Mouse (Mus musculus) liver, adult 2 months (tissue): Measurements from ENCODE around the gene Adarb1. TPM values are rescaled to one million over a fixed set of nuclear protein-coding genes. Genes with fewer than 3 reads are reported as not detected.
A peak's percentile ranks its signal among the peaks of the same experiment; 100 is the strongest.

Experiments
- DNase-seq: peaks from one replicate; pipeline ENCODE4 v3.0.0-alpha.2; 2011; ENCODE audit warnings: low read depth, low spot score; ENCODE audit errors: extremely low read depth
- H3K27ac ChIP-seq: fragments of 200-500 bp; replicated peaks from 2 replicates; pipeline ENCODE4 v1.5.1; 2012; ENCODE audit warnings: low read depth, mild to moderate bottlenecking, control low read depth, inconsistent platforms, low read length; ENCODE audit not compliant: insufficient read depth
- H3K27me3 ChIP-seq: fragments of 200-500 bp; 2 replicates; pipeline ENCODE4 v1.6.1; 2012; ENCODE audit warnings: mild to moderate bottlenecking, moderate library complexity, low read length, inconsistent platforms; ENCODE audit not compliant: control insufficient read depth, insufficient read depth
- H3K36me3 ChIP-seq: fragments of 200-500 bp; 2 replicates; pipeline ENCODE4 v1.6.1; 2012; ENCODE audit warnings: low read length, inconsistent platforms; ENCODE audit not compliant: control insufficient read depth, insufficient read depth
- H3K4me1 ChIP-seq: fragments of 200-500 bp; 2 replicates; pipeline ENCODE4 v1.6.1; 2011; ENCODE audit warnings: low read length; ENCODE audit not compliant: control insufficient read depth, insufficient read depth
- H3K4me3 ChIP-seq: fragments of 200-500 bp; 2 replicates; pipeline ENCODE4 v1.5.1; 2011; ENCODE audit warnings: low read depth, mild to moderate bottlenecking, control low read depth, low read length, moderate library complexity; ENCODE audit not compliant: insufficient read depth
- H3K79me2 ChIP-seq: fragments of 200-500 bp; 2 replicates; pipeline ENCODE4 v1.6.1; 2012; ENCODE audit warnings: inconsistent platforms, mild to moderate bottlenecking, low read length, moderate library complexity; ENCODE audit not compliant: control insufficient read depth, insufficient read depth
- H3K9ac ChIP-seq: fragments of 200-500 bp; 2 replicates; pipeline ENCODE4 v1.6.1; 2012; ENCODE audit warnings: low read depth, mild to moderate bottlenecking, control low read depth, inconsistent platforms, low read length
- CTCF ChIP-seq: fragments of 200-500 bp; IDR thresholded peaks from 2 replicates; pipeline ENCODE4 v1.5.1; 2011; ENCODE audit warnings: low read depth, low read length, control low read depth
- POLR2A ChIP-seq: fragments of 200-500 bp; IDR thresholded peaks from 2 replicates; pipeline ENCODE4 v1.6.1; 2011; ENCODE audit warnings: low read length, control low read depth; ENCODE audit not compliant: insufficient read depth; ENCODE audit errors: extremely low read depth
- WGBS: fragments of 180-500 bp; shearing (Covaris S2); methylation state at CpG from one replicate; pipeline ENCODE4 v1.1.7; 2018; 5-methylcytosine and 5-hydroxymethylcytosine counted together
- polyA plus RNA-seq: library from polyadenylated mRNA; depleted of rRNA; stranded (reverse); fragments of >200 nt; gene quantifications from 2 replicates; pipeline ENCODE4 v1.2.3, GENCODE M21; 2012
- total RNA-seq: library from RNA; depleted of rRNA; stranded (reverse); fragments of >200 nt; gene quantifications from 2 replicates; pipeline ENCODE4 v1.2.3, GENCODE M21; 2014

Gene Adarb1
- total and polyA plus RNA-seq, 2 experiments, result 4.6 to 12.2 TPM

DNA sequence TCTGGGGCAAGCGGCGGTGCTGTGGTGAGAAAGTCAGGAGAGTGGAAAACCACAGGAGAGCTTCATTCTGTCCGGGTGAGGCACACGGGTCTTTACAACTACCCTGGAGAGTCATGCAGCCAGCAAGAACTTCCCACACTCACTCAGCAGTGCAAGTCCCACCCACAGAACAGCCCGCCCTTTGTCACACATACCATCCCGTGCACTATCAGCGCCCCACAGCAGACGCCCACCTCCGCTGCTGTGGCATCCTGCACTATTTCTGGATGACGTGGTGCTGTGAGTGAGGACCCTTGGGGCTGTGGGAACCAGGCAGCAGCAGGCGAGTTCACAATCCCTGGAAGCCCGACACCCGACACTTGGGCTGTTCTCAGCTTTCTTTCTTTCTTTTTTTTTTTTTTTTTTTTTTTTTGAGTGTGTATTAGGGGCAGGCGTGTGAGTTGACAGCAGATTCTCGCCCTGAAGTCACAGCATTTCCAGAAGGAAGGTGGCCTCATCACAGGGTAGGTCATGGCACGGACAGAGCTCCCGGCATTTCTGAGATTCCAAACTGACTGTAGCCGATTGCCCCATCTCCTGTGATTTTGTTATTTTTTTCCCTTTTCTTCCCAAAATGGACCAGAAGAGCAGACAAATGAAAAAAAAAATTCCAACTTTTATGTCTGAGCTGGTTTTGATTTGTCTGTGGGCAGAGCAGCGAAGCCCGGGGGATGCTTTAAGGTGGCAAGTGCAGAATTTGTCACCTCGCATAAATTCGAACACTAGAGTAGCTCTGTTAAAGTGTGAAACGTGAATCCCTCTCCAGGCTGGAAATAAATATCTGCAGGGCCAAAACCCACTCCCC is 31.5 kb upstream of the Adarb1 start:
- TF ChIP-seq CTCF (no peak), POLR2A (no peak)
- 52% methylated on average over 23 of the region's 23 CpGs for WGBS
- Histone ChIP-seq H3K36me3 (no peaks in the 10 kb centered on the region), H3K27me3 (no peaks in the 10 kb centered on the region), H3K27ac (peak overlapping the region; percentile 77), H3K4me1 (peaks cover 3% of the 10 kb centered on the region; the same call in 1 of the 2 replicates), H3K79me2 (no peaks in the 10 kb centered on the region), H3K4me3 (peak overlapping the region; percentile 47; the same call in 1 of the 2 replicates), H3K9ac (peak overlapping the region; percentile 10; the same call in 1 of the 2 replicates)
- DNase-seq, result no peak

DNA sequence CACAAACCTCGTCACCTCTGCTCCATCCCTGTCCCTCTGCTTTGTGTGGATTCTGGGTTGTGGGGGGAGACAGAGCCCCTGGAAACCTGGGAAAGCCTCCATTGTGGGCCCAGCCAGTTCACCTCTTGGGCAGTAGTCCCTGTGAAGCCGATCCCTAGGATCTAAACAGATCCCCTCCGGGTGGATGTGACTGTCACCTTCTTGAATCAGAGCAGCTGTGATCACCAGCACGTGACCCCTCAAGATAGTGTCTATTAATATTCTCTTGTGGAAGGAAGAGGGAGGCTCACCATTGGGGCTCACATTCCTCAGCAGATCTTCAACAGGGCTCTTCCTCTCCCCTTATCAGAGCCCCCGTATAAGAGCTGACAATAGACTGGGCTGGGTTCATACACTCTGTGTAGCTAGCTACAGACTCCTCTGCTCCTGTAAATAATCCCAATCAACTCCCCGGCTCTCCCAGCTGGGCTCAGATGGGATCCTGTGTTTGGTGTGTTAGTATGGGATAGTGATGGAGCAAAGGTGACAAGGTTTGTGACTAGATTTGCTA is 30.7 kb upstream of the Adarb1 start:
- H3K79me2 ChIP-seq, result no peaks in the 10 kb centered on the region
- H3K4me1 ChIP-seq, result peaks cover 3% of the 10 kb centered on the region; the same call in 1 of the 2 replicates
- H3K27ac ChIP-seq, result peak overlapping the region; percentile 77
- no peak for TF ChIP-seq POLR2A
- TF ChIP-seq CTCF, result no peak
- 61% methylated on average over 6 of the region's 6 CpGs for WGBS
- H3K9ac ChIP-seq, result peak overlapping the region; percentile 10; the same call in 1 of the 2 replicates
- no peaks in the 10 kb centered on the region for H3K27me3 ChIP-seq
- peak overlapping the region; percentile 1; the same call in 1 of the 2 replicates for H3K4me3 ChIP-seq
- no peaks in the 10 kb centered on the region for H3K36me3 ChIP-seq
- no peak for DNase-seq

GRCm38 (mm10) chr10:77448209-77448608 is 30.1 kb upstream of the Adarb1 start:
- no peak overlapping the region for H3K4me3 ChIP-seq
- H3K79me2 ChIP-seq, result no peaks in the 10 kb centered on the region
- no peak overlapping the region for H3K9ac ChIP-seq
- peak overlapping the region; percentile 50 for H3K27ac ChIP-seq
- 85% methylated on average over 7 of the region's 7 CpGs for WGBS
- TF ChIP-seq CTCF (no peak), POLR2A (no peak)
- H3K36me3 ChIP-seq, result no peaks in the 10 kb centered on the region
- H3K27me3 ChIP-seq, result no peaks in the 10 kb centered on the region
- peaks cover 3% of the 10 kb centered on the region; the same call in 1 of the 2 replicates for H3K4me1 ChIP-seq
- DNase-seq, result no peak

- no peaks in the 10 kb centered on the region for H3K79me2 ChIP-seq
- H3K27me3 ChIP-seq, result no peaks in the 10 kb centered on the region
- H3K9ac ChIP-seq, result no peak overlapping the region
- peaks cover 3% of the 10 kb centered on the region; the same call in 1 of the 2 replicates for H3K4me1 ChIP-seq
- H3K27ac ChIP-seq, result no peak overlapping the region
- 19% methylated on average over 2 of the region's 2 CpGs for WGBS
- no peaks in the 10 kb centered on the region for H3K36me3 ChIP-seq
- TF ChIP-seq POLR2A, result no peak
- TF ChIP-seq CTCF, result no peak
- DNase-seq, result no peak
- no peak overlapping the region for H3K4me3 ChIP-seq
Observed at GRCm38 (mm10) chr10:77447755-77448154, 29.7 kb upstream of the Adarb1 start.

DNA sequence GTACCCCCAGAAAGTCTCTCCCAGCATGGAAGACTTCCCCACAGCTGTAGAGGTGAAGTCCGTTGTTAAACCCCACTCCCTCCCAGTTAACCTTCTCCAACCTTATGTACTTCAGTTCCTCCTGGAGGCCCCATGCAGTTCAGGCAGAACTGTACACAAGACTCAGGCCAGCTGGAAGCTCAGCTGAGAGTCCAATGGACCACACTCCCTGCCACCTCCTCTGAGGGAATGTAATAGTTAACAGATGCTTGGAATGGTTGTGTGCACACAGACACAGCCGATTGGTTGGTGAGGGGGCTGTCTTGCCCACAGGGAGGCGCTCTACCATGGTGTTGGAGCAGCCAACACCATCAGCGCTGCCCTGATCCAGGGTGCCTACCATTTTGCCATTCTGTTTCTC is 24.2 kb upstream of the Adarb1 start:
- peak; percentile 18 for DNase-seq
- TF ChIP-seq CTCF (no peak), POLR2A (no peak)
- Histone ChIP-seq H3K79me2 (no peaks in the 10 kb centered on the region), H3K4me3 (no peak overlapping the region), H3K27me3 (no peaks in the 10 kb centered on the region), H3K9ac (no peak overlapping the region), H3K27ac (peak overlapping the region; percentile 3; the same call in 1 of the 2 replicates), H3K36me3 (no peaks in the 10 kb centered on the region), H3K4me1 (peaks cover 14% of the 10 kb centered on the region)
- WGBS, result 79% methylated on average over 4 of the region's 4 CpGs
